Mouse (Mus musculus) liver, embryonic 12.5 days (tissue): ENCODE results near the gene Chst12. TPM values are rescaled to one million over a fixed set of nuclear protein-coding genes. Genes with fewer than 3 reads are reported as not detected.

Experiments used
- polyA plus RNA-seq: library from polyadenylated mRNA; unstranded; fragments of >200 nt; fragmentation: Nextera tagmentation; extraction: Ambion mirVana; gene quantifications from 2 replicates; pipeline ENCODE4 v1.2.1, GENCODE M21; 2016

The Chst12 gene
- polyA plus RNA-seq, 1 experiment from 2014 or later, result 12.4 TPM

Other genes starting within 250 kb of the Chst12 start
- gene Mad1l1, start 184.0 kb upstream of the Chst12 start, polyA plus RNA-seq, result 31.0 and 33.6 TPM in 2 replicates
- gene Nudt1, start 183.9 kb upstream of the Chst12 start, polyA plus RNA-seq, result 34.6 and 36.3 TPM in 2 replicates
- 12.0 and 14.7 TPM in 2 replicates for gene Mrm2, start 173.7 kb upstream of the Chst12 start, polyA plus RNA-seq
- 11.9 and 14.0 TPM in 2 replicates for gene Snx8, start 116.3 kb upstream of the Chst12 start, polyA plus RNA-seq
- 217 and 229 TPM in 2 replicates for gene Eif3b, start 86.2 kb upstream of the Chst12 start, polyA plus RNA-seq
- gene Gm4869, start 59.9 kb upstream of the Chst12 start, polyA plus RNA-seq, result not detected in 2 replicates
- 6.3 and 7.8 TPM in 2 replicates for gene Grifin, start 59.5 kb downstream of the Chst12 start, polyA plus RNA-seq
- gene Lfng, start 101.8 kb downstream of the Chst12 start, polyA plus RNA-seq, result 7.4 and 8.3 TPM in 2 replicates
- 13.0 and 15.6 TPM in 2 replicates for gene Ttyh3, start 143.5 kb downstream of the Chst12 start, polyA plus RNA-seq
- 7.0 and 7.9 TPM in 2 replicates for gene Iqce, start 196.8 kb downstream of the Chst12 start, polyA plus RNA-seq
- 10.6 and 12.2 TPM in 2 replicates for gene Brat1, start 199.5 kb downstream of the Chst12 start, polyA plus RNA-seq
- gene Amz1, start 218.6 kb downstream of the Chst12 start, polyA plus RNA-seq, result 0.99 and 1.2 TPM in 2 replicates